Mouse (Mus musculus): Measurements from ENCODE around the gene Armc6. TPM values are rescaled to one million over a fixed set of nuclear protein-coding genes. Genes with fewer than 3 reads are reported as not detected.
A peak's percentile ranks its signal among the peaks of the same experiment; 100 is the strongest.

Armc6 gene
- total and polyA plus RNA-seq, 2 experiments from 2014 or later, result 108 to 119 TPM

DNA sequence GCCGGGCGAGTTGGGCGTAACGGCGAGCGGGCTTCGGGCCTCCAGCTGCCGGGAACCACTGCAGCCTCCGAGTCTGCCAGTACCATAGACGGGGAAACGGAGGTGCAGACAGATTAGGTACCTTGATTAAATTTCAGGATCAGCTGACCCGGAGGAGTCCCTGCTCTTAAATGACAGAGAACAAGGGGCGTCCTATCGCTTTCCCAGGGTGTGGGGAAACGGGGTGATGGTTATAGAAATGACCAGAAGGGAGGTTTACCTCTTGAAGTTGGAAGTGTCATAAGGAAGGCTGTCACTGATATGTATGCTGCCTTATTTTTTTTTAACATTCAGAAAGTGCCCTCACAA is 489 bp upstream of the Armc6 start:
- H3K4me1 ChIP-seq (ENCODE audit: insufficient read depth), result peaks cover 14% of the 10 kb centered on the region
- H3K9me3 ChIP-seq (ENCODE audit: low read length), result no peaks in the 10 kb centered on the region
- ATAC-seq (no peak), DNase-seq (no peak)
- peaks cover 45% of the 10 kb centered on the region for H3K36me3 ChIP-seq (ENCODE audit: insufficient read depth)
- under 1% methylated on average over 15 of the region's 15 CpGs for WGBS
- H3K4me3 ChIP-seq (ENCODE audit: low read depth, low read length), result peak overlapping the region; percentile 88
- H3K27ac ChIP-seq (ENCODE audit: low read depth, low read length), result peak overlapping the region; percentile 95
- H3K27me3 ChIP-seq (ENCODE audit: insufficient read depth, low read length), result no peaks in the 10 kb centered on the region
- no peak for TF ChIP-seq CTCF (IDR thresholded peaks at IDR 0.05; ENCODE audit: low read depth)
- peak overlapping the region; percentile 85 for H3K9ac ChIP-seq
- peak overlapping the region; percentile 65 for H3K4me2 ChIP-seq (ENCODE audit: low read depth)

DNA sequence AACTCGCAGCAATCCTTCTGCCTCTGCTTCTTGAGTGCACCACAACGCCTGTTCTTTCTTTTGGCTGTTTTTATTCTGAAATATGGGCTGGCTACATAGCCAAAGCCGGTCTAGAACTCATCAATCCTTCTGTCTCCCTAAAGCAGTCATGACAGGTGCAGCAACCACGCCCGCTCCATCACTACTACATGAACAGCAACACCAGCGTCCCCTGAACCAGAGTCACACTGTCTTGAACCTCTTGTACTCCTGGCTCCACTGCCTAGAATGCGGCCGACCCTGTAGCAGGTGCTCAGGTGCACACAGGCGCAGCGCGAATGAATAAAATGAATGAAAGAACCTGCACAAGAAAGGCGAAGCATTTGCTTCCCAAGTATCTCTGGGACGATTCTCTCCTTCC is 660 bp downstream of the Armc6 start:
- H3K4me3 ChIP-seq (ENCODE audit: low read depth, low read length), result peak overlapping the region; percentile 88
- H3K9ac ChIP-seq, result peak overlapping the region; percentile 85
- peak overlapping the region; percentile 95 for H3K27ac ChIP-seq (ENCODE audit: low read depth, low read length)
- DNase-seq (no peak), ATAC-seq (peak; percentile 12)
- no peaks in the 10 kb centered on the region for H3K27me3 ChIP-seq (ENCODE audit: insufficient read depth, low read length)
- peak overlapping the region; percentile 65 for H3K4me2 ChIP-seq (ENCODE audit: low read depth)
- H3K4me1 ChIP-seq (ENCODE audit: insufficient read depth), result peaks cover 14% of the 10 kb centered on the region
- H3K36me3 ChIP-seq (ENCODE audit: insufficient read depth), result peaks cover 47% of the 10 kb centered on the region
- WGBS, result 6% methylated on average over 13 of the region's 13 CpGs
- TF ChIP-seq CTCF (IDR thresholded peaks at IDR 0.05; ENCODE audit: low read depth), result no peak
- H3K9me3 ChIP-seq (ENCODE audit: low read length), result no peaks in the 10 kb centered on the region

DNA sequence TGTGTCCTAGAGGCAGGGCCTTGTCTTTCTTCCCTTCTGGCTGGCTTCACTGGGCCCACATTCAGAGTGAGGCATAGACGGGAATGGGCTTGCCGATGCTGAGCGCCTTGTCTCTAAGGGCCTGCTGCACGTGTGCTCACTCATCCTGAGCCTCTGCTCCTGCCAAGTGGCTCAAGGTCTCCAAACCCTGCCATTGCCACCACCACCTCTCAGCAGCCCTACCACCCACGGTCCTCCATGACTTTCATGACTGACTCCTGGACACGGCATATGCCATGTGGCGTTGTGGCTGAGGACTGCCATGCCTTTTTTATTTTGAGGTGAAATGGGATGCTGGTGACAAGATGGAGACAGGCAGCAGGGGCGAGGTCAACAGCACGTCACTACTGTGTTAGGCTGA is 3.4 kb downstream of the Armc6 start:
- no peak overlapping the region for H3K4me3 ChIP-seq (ENCODE audit: low read depth, low read length)
- H3K36me3 ChIP-seq (ENCODE audit: insufficient read depth), result peaks cover 29% of the 10 kb centered on the region
- no peaks in the 10 kb centered on the region for H3K27me3 ChIP-seq (ENCODE audit: insufficient read depth, low read length)
- no peak overlapping the region for H3K27ac ChIP-seq (ENCODE audit: low read depth, low read length)
- no peak for ATAC-seq
- DNase-seq, result no peak
- no peaks in the 10 kb centered on the region for H3K9me3 ChIP-seq (ENCODE audit: low read length)
- H3K4me1 ChIP-seq (ENCODE audit: insufficient read depth), result peaks cover 14% of the 10 kb centered on the region
- H3K9ac ChIP-seq, result no peak overlapping the region
- WGBS, result 92% methylated on average over 9 of the region's 9 CpGs
- no peak for TF ChIP-seq CTCF (IDR thresholded peaks at IDR 0.05; ENCODE audit: low read depth)
- H3K4me2 ChIP-seq (ENCODE audit: low read depth), result no peak overlapping the region

DNA sequence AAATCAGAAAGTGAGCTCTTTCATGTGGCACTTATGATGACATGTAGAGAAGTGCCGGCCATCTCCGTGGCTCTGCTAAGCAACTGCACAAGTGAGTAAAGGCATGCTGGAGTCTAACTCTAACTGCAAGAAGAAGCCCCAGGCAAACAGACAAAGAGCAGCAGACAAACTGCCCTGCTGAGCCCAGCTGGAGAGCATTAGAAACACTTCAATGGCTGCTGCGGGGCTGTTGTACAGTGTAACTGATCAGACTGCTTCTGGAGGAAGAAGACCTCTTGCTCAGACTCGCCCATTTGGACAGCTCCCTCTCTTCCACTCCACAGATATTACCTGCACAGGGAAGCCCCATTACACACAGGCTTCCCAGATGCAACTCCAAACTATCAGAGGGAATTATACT is 6.3 kb downstream of the Armc6 start:
- Histone ChIP-seq H3K4me2 (ENCODE audit: low read depth) (no peak overlapping the region), H3K4me3 (ENCODE audit: low read depth, low read length) (no peak overlapping the region), H3K9me3 (ENCODE audit: low read length) (no peaks in the 10 kb centered on the region), H3K4me1 (ENCODE audit: insufficient read depth) (0 out of 2 replicates have a peak, but pooled peaks cover 2% of the 10 kb centered on the region), H3K9ac (no peak overlapping the region), H3K27ac (ENCODE audit: low read depth, low read length) (no peak overlapping the region), H3K27me3 (ENCODE audit: insufficient read depth, low read length) (no peaks in the 10 kb centered on the region), H3K36me3 (ENCODE audit: insufficient read depth) (peaks cover 57% of the 10 kb centered on the region)
- 25% methylated on average over 4 of the region's 4 CpGs for WGBS
- no peak for TF ChIP-seq CTCF (IDR thresholded peaks at IDR 0.05; ENCODE audit: low read depth)
- ATAC-seq, result no peak
- DNase-seq, result no peak

DNA sequence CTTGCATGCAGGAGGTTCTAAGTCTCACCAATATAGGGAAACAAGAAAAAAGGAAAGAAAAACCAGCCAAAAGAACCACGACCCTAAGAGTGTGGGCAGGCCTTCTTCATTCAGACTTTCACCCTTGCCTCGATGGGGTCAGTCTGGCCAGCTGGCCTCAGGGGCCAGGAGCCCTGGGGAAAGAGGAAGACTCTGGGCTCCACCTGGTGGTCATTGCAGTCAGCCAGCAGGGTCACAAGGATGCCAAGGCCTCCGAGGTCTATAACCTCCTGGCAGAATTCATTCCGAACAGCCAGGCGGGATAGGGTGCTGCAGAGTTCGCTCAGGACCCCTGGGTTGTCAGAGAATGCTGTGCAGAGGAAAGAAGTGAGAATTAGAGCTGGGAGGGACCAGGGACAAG is 10.9 kb downstream of the Armc6 start:
- DNase-seq, result no peak
- WGBS, result 50% methylated on average over 6 of the region's 6 CpGs
- Histone ChIP-seq H3K36me3 (ENCODE audit: insufficient read depth) (peaks cover 49% of the 10 kb centered on the region), H3K4me1 (ENCODE audit: insufficient read depth) (no peaks in the 10 kb centered on the region), H3K4me3 (ENCODE audit: low read depth, low read length) (no peak overlapping the region), H3K27ac (ENCODE audit: low read depth, low read length) (no peak overlapping the region), H3K9me3 (ENCODE audit: low read length) (no peaks in the 10 kb centered on the region), H3K9ac (no peak overlapping the region), H3K4me2 (ENCODE audit: low read depth) (no peak overlapping the region), H3K27me3 (ENCODE audit: insufficient read depth, low read length) (no peaks in the 10 kb centered on the region)
- TF ChIP-seq CTCF (IDR thresholded peaks at IDR 0.05; ENCODE audit: low read depth), result peak; percentile 58
- no peak for ATAC-seq

DNA sequence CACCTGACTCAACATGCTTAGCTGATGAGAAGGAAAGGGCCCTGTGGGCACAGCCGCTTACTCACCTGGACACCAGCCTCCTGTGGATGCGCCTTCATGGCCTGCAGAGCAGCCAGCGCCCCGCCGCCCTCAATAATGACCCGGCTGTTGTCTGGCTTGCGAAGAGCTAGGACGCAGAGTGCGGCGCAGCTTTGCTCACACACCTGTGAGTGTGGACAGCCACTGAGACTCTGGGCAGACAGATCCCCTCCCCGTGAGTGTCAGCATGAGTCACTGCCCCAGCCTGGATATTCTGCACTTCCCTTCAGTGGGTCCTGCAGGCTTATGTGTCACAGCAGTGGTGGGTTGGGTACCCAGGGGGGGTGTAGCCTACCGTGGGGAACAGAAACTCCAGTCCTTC is 12.2 kb downstream of the Armc6 start:
- no peak overlapping the region for H3K4me2 ChIP-seq (ENCODE audit: low read depth)
- no peaks in the 10 kb centered on the region for H3K9me3 ChIP-seq (ENCODE audit: low read length)
- H3K4me3 ChIP-seq (ENCODE audit: low read depth, low read length), result no peak overlapping the region
- no peak overlapping the region for H3K27ac ChIP-seq (ENCODE audit: low read depth, low read length)
- WGBS, result 92% methylated on average over 12 of the region's 12 CpGs
- ATAC-seq (no peak), DNase-seq (no peak)
- H3K36me3 ChIP-seq (ENCODE audit: insufficient read depth), result peaks cover 49% of the 10 kb centered on the region
- no peak overlapping the region for H3K9ac ChIP-seq
- no peaks in the 10 kb centered on the region for H3K4me1 ChIP-seq (ENCODE audit: insufficient read depth)
- H3K27me3 ChIP-seq (ENCODE audit: insufficient read depth, low read length), result no peaks in the 10 kb centered on the region
- no peak for TF ChIP-seq CTCF (IDR thresholded peaks at IDR 0.05; ENCODE audit: low read depth)

DNA sequence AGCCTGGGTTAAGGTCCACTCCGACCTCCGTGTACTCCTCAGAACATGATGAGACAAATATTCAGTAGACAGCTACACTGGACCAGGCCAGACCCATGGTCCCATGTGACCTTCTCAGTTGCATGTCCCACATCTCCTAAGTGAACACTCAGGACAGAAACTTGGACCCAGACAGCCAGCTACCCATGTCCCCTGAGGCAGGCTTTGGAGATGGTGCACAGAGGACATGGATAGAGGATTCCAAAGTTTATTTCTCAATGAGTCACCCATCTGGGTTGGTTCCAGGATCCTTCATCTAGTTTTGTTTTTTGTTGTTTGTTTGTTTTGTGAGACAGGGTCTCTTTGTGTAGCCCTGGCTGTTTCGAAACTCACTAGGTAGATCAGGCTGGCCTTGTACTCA is 13.4 kb downstream of the Armc6 start:
- TF ChIP-seq CTCF (IDR thresholded peaks at IDR 0.05; ENCODE audit: low read depth), result no peak
- Histone ChIP-seq H3K27ac (ENCODE audit: low read depth, low read length) (no peak overlapping the region), H3K36me3 (ENCODE audit: insufficient read depth) (peaks cover 48% of the 10 kb centered on the region), H3K4me1 (ENCODE audit: insufficient read depth) (no peaks in the 10 kb centered on the region), H3K4me3 (ENCODE audit: low read depth, low read length) (no peak overlapping the region), H3K9ac (no peak overlapping the region), H3K9me3 (ENCODE audit: low read length) (no peaks in the 10 kb centered on the region), H3K27me3 (ENCODE audit: insufficient read depth, low read length) (no peaks in the 10 kb centered on the region), H3K4me2 (ENCODE audit: low read depth) (no peak overlapping the region)
- WGBS, result 93% methylated on average over 3 of the region's 3 CpGs
- DNase-seq, result no peak
- ATAC-seq, result no peak
